Mouse (Mus musculus) limb, embryonic 12.5 days (tissue): Measurements from ENCODE around the gene Crhbp. TPM values are rescaled to one million over a fixed set of nuclear protein-coding genes. Genes with fewer than 3 reads are reported as not detected.

Source experiments
- ATAC-seq: fragments of 200-750 bp; cut with Nextera tagmentation; 2 replicates; pipeline ENCODE4 v1.8.0; 2017; ENCODE audit warnings: low read depth, moderate TSS enrichment; ENCODE audit not compliant: insufficient number of reproducible peaks, insufficient read depth, low FRiP score, low TSS enrichment
- H3K27ac ChIP-seq: fragments of 300-500 bp; sonication (generic); 2 replicates; pipeline ENCODE4 v1.5.1; 2016; ENCODE audit warnings: mild to moderate bottlenecking, moderate library complexity
- H3K27me3 ChIP-seq: fragments of 300-500 bp; sonication (generic); 2 replicates; pipeline ENCODE4 v1.6.1; 2016; ENCODE audit warnings: mild to moderate bottlenecking, moderate library complexity
- H3K36me3 ChIP-seq: fragments of 300-500 bp; sonication (generic); 2 replicates; pipeline ENCODE4 v1.6.1; 2016; ENCODE audit warnings: mild to moderate bottlenecking, moderate library complexity
- H3K4me1 ChIP-seq: fragments of 300-500 bp; sonication (generic); replicated peaks from 2 replicates; pipeline ENCODE4 v1.6.1; 2016
- H3K4me2 ChIP-seq: fragments of 300-500 bp; sonication (generic); 2 replicates; pipeline ENCODE4 v1.6.1; 2016; ENCODE audit warnings: mild to moderate bottlenecking, moderate library complexity
- H3K4me3 ChIP-seq: fragments of 300-500 bp; sonication (generic); replicated peaks from 2 replicates; pipeline ENCODE4 v1.5.1; 2016; ENCODE audit warnings: mild to moderate bottlenecking
- H3K9ac ChIP-seq: fragments of 300-500 bp; sonication (generic); replicated peaks from 2 replicates; pipeline ENCODE4 v1.6.1; 2016; ENCODE audit warnings: mild to moderate bottlenecking, moderate library complexity
- H3K9me3 ChIP-seq: fragments of 300-500 bp; sonication (generic); 2 replicates; pipeline ENCODE4 v1.6.1; 2016; ENCODE audit warnings: mild to moderate bottlenecking, moderate library complexity
- WGBS: fragments of 180-500 bp; shearing (Covaris S2); methylation state at CpG from one replicate; pipeline ENCODE4 v1.1.7; 2016; 5-methylcytosine and 5-hydroxymethylcytosine counted together
- polyA plus RNA-seq: library from polyadenylated mRNA; unstranded; fragments of >200 nt; fragmentation: Nextera tagmentation; extraction: Ambion mirVana; gene quantifications from 2 replicates; pipeline ENCODE4 v1.2.1, GENCODE M21; 2016

The Crhbp gene
- polyA plus RNA-seq, 1 experiment from 2014 or later = 1.1 TPM

- no peaks in the 10 kb centered on the region; the same call in 1 of the 2 replicates for H3K4me1 ChIP-seq
- ATAC-seq = no peak
- 32% methylated on average over 8 of the region's 8 CpGs for WGBS
Measured at GRCm38 (mm10) chr13:95419204-95419749, 25.4 kb downstream of the Crhbp start.

GRCm38 (mm10) chr13:95418575-95419203 lies 26.0 kb downstream of the Crhbp start:
- WGBS = 67% methylated on average over 6 of the region's 6 CpGs

More at GRCm38 (mm10) chr13:95419204-95419749, 25.4 kb downstream of the Crhbp start:
- Histone ChIP-seq H3K4me3 (no peak overlapping the region), H3K36me3 (no peaks in the 10 kb centered on the region), H3K4me2 (no peak overlapping the region), H3K27me3 (0 out of 2 replicates have a peak, but pooled peaks cover 11% of the 10 kb centered on the region), H3K9ac (no peak overlapping the region), H3K27ac (no peak overlapping the region), H3K9me3 (no peaks in the 10 kb centered on the region)

DNA sequence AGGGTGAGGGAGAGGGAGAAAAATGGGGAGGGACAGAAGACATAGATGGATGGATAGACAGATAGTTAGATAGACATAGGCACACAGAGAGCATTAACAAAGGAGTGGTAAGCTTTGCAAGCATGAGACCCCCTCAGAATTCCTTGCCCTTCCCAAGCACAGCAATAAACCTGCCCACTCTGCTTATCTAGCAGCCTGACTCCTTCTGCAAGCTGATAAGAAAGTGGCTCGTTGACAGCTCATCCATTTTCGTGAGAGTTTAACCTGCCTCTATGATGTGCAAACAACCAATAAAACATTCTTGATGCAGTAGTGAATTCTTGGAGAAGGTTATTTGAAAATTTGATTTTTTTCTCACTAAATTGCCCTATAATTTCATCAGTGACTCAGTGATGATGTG lies 32.5 kb downstream of the Crhbp start:
- Histone ChIP-seq H3K4me2 (no peak overlapping the region), H3K27me3 (0 out of 2 replicates have a peak, but pooled peaks cover 3% of the 10 kb centered on the region), H3K27ac (no peak overlapping the region), H3K9ac (no peak overlapping the region), H3K9me3 (no peaks in the 10 kb centered on the region), H3K4me1 (no peaks in the 10 kb centered on the region), H3K4me3 (no peak overlapping the region), H3K36me3 (no peaks in the 10 kb centered on the region)
- WGBS = 29% methylated on average over 2 of the region's 2 CpGs
- no peak for ATAC-seq

More at GRCm38 (mm10) chr13:95418575-95419203, 26.0 kb downstream of the Crhbp start:
- Histone ChIP-seq H3K4me2 (no peak overlapping the region), H3K9me3 (no peaks in the 10 kb centered on the region), H3K9ac (no peak overlapping the region), H3K4me1 (no peaks in the 10 kb centered on the region; the same call in 1 of the 2 replicates), H3K27me3 (0 out of 2 replicates have a peak, but pooled peaks cover 11% of the 10 kb centered on the region), H3K4me3 (no peak overlapping the region), H3K27ac (no peak overlapping the region), H3K36me3 (no peaks in the 10 kb centered on the region)
- ATAC-seq = no peak

DNA sequence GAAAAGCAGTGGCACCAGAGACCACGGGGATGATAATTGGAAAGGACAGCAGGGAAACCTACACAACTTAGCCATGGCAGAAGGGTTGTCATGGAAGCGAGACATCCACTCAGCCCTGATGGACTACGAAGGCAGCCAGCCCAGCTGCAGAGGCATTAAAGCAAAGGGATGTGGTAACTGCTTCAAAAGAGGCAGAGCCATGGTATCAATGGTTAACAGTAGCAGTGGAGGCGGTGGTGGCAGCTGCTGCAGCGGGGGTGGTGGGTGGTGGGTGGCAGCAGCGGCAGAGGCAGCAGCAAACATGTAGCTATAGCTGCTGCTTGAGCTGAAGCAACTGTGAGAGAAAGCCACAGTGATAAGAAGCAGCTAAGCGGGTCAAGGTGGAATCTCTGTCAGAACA lies 51.5 kb downstream of the Crhbp start:
- Histone ChIP-seq H3K4me1 (no peaks in the 10 kb centered on the region), H3K4me3 (no peak overlapping the region), H3K27me3 (no peaks in the 10 kb centered on the region), H3K27ac (no peak overlapping the region), H3K9me3 (peaks cover 18% of the 10 kb centered on the region), H3K4me2 (no peak overlapping the region), H3K9ac (no peak overlapping the region), H3K36me3 (no peaks in the 10 kb centered on the region)
- ATAC-seq = no peak
- 90% methylated on average over 7 of the region's 7 CpGs for WGBS

DNA sequence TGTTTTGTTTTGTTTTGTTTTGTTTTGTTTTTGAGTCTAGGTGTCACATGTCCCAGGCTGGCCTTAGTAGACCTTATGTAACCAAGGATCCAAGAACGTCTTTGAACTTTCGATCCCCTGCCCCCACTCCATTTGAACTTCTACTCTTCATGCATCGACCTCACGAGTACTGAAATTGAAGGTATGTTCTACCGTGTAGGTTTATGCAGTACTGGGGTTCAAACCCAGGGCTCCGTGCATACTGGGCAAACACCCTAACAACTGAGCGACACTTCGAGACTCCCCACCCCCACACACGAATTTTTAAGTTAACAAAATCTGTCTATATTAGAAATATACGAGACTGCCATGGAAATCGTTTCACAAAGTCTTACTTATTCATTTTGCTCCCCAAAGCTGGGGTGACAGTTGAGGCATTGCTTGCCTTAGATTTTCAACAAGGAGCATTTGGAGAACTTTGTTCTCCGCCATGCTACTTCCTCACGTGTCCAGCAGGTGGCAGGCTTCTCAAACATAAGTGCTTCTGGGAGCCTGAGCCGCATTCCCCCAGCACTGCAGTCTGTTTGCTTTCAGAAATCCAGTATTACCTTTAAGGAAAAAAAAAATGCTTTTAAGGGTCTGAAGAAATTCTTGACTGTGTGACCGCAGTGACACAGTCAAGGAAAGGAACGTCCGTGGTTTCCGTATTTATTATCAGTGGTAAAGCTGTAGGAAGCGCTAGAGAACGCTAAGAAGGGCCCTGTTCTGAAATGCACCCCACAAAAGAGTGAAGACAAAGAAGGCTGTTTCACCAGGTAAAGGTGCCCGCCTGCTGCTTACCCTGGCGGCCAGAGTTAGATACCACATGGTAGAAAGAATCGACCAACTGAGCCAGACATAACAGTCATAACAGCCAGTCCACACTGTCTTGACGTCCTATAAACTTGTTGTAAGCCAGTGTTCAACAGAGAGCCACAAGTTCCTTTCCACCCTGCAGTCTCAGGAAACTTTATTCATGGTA lies 54.6 kb downstream of the Crhbp start:
- WGBS = 32% methylated on average over 24 of the region's 24 CpGs
- peak overlapping the region; percentile 35 for H3K4me2 ChIP-seq
- ATAC-seq = no peak
- H3K36me3 ChIP-seq = no peaks in the 10 kb centered on the region
- peaks cover 1% of the 10 kb centered on the region; the same call in 1 of the 2 replicates for H3K9me3 ChIP-seq
- H3K27ac ChIP-seq = no peak overlapping the region
- H3K4me1 ChIP-seq = no peaks in the 10 kb centered on the region
- H3K4me3 ChIP-seq = no peak overlapping the region
- H3K27me3 ChIP-seq = no peaks in the 10 kb centered on the region
- no peak overlapping the region for H3K9ac ChIP-seq

DNA sequence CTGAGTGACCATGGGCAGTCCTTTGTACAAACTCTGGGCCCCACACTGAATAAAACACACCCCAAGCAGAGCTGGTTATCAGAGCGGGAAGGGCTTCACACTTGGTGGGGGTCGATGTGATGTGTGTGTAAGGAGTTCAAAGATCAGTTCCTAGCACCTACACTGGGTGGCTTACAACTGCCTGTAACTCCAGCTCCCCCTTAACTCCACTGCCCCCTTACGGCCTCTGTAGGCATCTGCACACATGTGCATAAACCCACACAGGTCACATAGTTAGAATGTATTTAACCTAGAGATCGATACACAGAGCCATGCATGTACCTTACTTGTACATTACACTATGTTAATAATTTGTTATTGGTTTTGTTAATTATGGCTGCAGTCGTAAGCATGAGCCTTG lies 56.5 kb downstream of the Crhbp start:
- no peak overlapping the region for H3K9ac ChIP-seq
- no peaks in the 10 kb centered on the region for H3K4me1 ChIP-seq
- no peaks in the 10 kb centered on the region for H3K27me3 ChIP-seq
- ATAC-seq = no peak
- 80% methylated on average over 5 of the region's 5 CpGs for WGBS
- H3K9me3 ChIP-seq = no peaks in the 10 kb centered on the region
- H3K36me3 ChIP-seq = no peaks in the 10 kb centered on the region
- no peak overlapping the region for H3K4me3 ChIP-seq
- no peak overlapping the region for H3K4me2 ChIP-seq
- H3K27ac ChIP-seq = no peak overlapping the region

GRCm38 (mm10) chr13:95382418-95382817 lies 62.3 kb downstream of the Crhbp start:
- Histone ChIP-seq H3K9me3 (no peaks in the 10 kb centered on the region), H3K36me3 (no peaks in the 10 kb centered on the region), H3K4me2 (no peak overlapping the region), H3K4me1 (no peaks in the 10 kb centered on the region), H3K27ac (no peak overlapping the region), H3K4me3 (no peak overlapping the region), H3K9ac (no peak overlapping the region), H3K27me3 (no peaks in the 10 kb centered on the region)
- ATAC-seq = no peak
- 76% methylated on average over 5 of the region's 5 CpGs for WGBS

Other genes with a start within 250 kb of the Crhbp start
- gene Pde8b, start 194.6 kb downstream of the Crhbp start, polyA plus RNA-seq = 3.4 and 4.8 TPM in 2 replicates
- 103 and 105 TPM in 2 replicates for gene Zbed3, start 121.3 kb downstream of the Crhbp start, polyA plus RNA-seq
- 45.7 and 45.8 TPM in 2 replicates for gene Aggf1, start 69.6 kb downstream of the Crhbp start, polyA plus RNA-seq
- gene S100z, start 33.8 kb upstream of the Crhbp start, polyA plus RNA-seq = not detected in 2 replicates
- 0.08 and 0.11 TPM in 2 replicates for gene F2rl1, start 80.3 kb upstream of the Crhbp start, polyA plus RNA-seq
- 118 and 120 TPM in 2 replicates for gene F2r, start 173.6 kb upstream of the Crhbp start, polyA plus RNA-seq